Mouse (Mus musculus): Measurements from ENCODE around the gene Vpreb1. TPM values are rescaled to one million over a fixed set of nuclear protein-coding genes. Genes with fewer than 3 reads are reported as not detected.
A peak's percentile ranks its signal among the peaks of the same experiment; 100 is the strongest.

Gene Vpreb1
- polyA plus RNA-seq, 1 experiment from 2014 or later: 1.6 TPM

GRCm38 (mm10) chr16:16849196-16849595, 21.4 kb downstream of the Vpreb1 start:
- H3K9ac ChIP-seq: no peak overlapping the region
- no peak overlapping the region for H3K27ac ChIP-seq
- H3K36me3 ChIP-seq: no peaks in the 10 kb centered on the region
- H3K27me3 ChIP-seq (replicated peaks): no peaks in the 10 kb centered on the region
- no peak overlapping the region for H3K4me2 ChIP-seq (replicated peaks)
- no peaks in the 10 kb centered on the region for H3K9me3 ChIP-seq
- H3K4me1 ChIP-seq (replicated peaks): no peaks in the 10 kb centered on the region
- ATAC-seq: no peak
- H3K4me3 ChIP-seq (replicated peaks): no peak overlapping the region

- Histone ChIP-seq H3K36me3 (no peaks in the 10 kb centered on the region), H3K9me3 (no peaks in the 10 kb centered on the region), H3K4me1 (replicated peaks) (no peaks in the 10 kb centered on the region), H3K27ac (no peak overlapping the region), H3K9ac (no peak overlapping the region), H3K4me3 (replicated peaks) (no peak overlapping the region), H3K27me3 (replicated peaks) (no peaks in the 10 kb centered on the region), H3K4me2 (replicated peaks) (no peak overlapping the region)
- WGBS: 87% methylated on average over 3 of the region's 3 CpGs
- ATAC-seq: no peak
Measured at GRCm38 (mm10) chr16:16829671-16830070, 41.0 kb downstream of the Vpreb1 start.

- Histone ChIP-seq H3K4me1 (replicated peaks) (no peaks in the 10 kb centered on the region), H3K9ac (peak within 1 kb of the TSS; percentile 36), H3K27me3 (replicated peaks) (no peaks in the 10 kb centered on the region), H3K9me3 (no peaks in the 10 kb centered on the region), H3K4me3 (replicated peaks) (peak within 1 kb of the TSS; percentile 46), H3K36me3 (no peaks in the 10 kb centered on the region), H3K4me2 (replicated peaks) (peak within 1 kb of the TSS; percentile 91), H3K27ac (no peak within 1 kb of the TSS)
- WGBS: 9% methylated on average over 33 of the region's 33 CpGs
- peak; percentile 85 for ATAC-seq
Measured at GRCm38 (mm10) chr16:16828757-16829615, 41.7 kb downstream of the Vpreb1 start, which contains the start of gene Spag6l. Spag6l (minus strand) TSS chr16:16829456.

GRCm38 (mm10) chr16:16826223-16826622, 44.4 kb downstream of the Vpreb1 start:
- Histone ChIP-seq H3K27ac (no peak overlapping the region), H3K4me2 (replicated peaks) (no peak overlapping the region), H3K9ac (no peak overlapping the region), H3K4me3 (replicated peaks) (no peak overlapping the region), H3K36me3 (no peaks in the 10 kb centered on the region), H3K27me3 (replicated peaks) (no peaks in the 10 kb centered on the region), H3K9me3 (no peaks in the 10 kb centered on the region), H3K4me1 (replicated peaks) (no peaks in the 10 kb centered on the region)
- no peak for ATAC-seq
- WGBS: 91% methylated on average over 2 of the region's 2 CpGs

GRCm38 (mm10) chr16:16825476-16825875, 45.2 kb downstream of the Vpreb1 start:
- Histone ChIP-seq H3K9ac (no peak overlapping the region), H3K4me1 (replicated peaks) (no peaks in the 10 kb centered on the region), H3K4me3 (replicated peaks) (no peak overlapping the region), H3K4me2 (replicated peaks) (no peak overlapping the region), H3K36me3 (no peaks in the 10 kb centered on the region), H3K9me3 (no peaks in the 10 kb centered on the region), H3K27ac (no peak overlapping the region), H3K27me3 (replicated peaks) (no peaks in the 10 kb centered on the region)
- 51% methylated on average over 5 of the region's 5 CpGs for WGBS
- ATAC-seq: no peak

Other genes with a start within 250 kb of the Vpreb1 start
- gene Olfr19, start 194.4 kb downstream of the Vpreb1 start, polyA plus RNA-seq (2015; fragmentation: Nextera tagmentation; extraction: Ambion mirVana): not detected in 2 replicates
- 0.35 and 0.39 TPM in 2 replicates for gene Spag6l, start 41.4 kb downstream of the Vpreb1 start, polyA plus RNA-seq (2015; fragmentation: Nextera tagmentation; extraction: Ambion mirVana)
- gene Igll1, start 6.9 kb downstream of the Vpreb1 start, polyA plus RNA-seq (2015; fragmentation: Nextera tagmentation; extraction: Ambion mirVana): 0.50 and 0.53 TPM in 2 replicates
- gene Top3b, start 107 bp downstream of the Vpreb1 start, polyA plus RNA-seq (2015; fragmentation: Nextera tagmentation; extraction: Ambion mirVana): 51.1 and 54.0 TPM in 2 replicates
- gene Ppm1f, start 25.6 kb upstream of the Vpreb1 start, polyA plus RNA-seq (2015; fragmentation: Nextera tagmentation; extraction: Ambion mirVana): 16.4 and 16.9 TPM in 2 replicates
- 149 and 158 TPM in 2 replicates for gene Mapk1, start 112.5 kb upstream of the Vpreb1 start, polyA plus RNA-seq (2015; fragmentation: Nextera tagmentation; extraction: Ambion mirVana)
- gene Ypel1, start 198.9 kb upstream of the Vpreb1 start, polyA plus RNA-seq (2015; fragmentation: Nextera tagmentation; extraction: Ambion mirVana): 13.7 and 17.1 TPM in 2 replicates
- 121 and 129 TPM in 2 replicates for gene Ppil2, start 240.4 kb upstream of the Vpreb1 start, polyA plus RNA-seq (2015; fragmentation: Nextera tagmentation; extraction: Ambion mirVana)